10 mouse cellular contexts compared by ENCODE assay signal in the genomic region with DNA sequence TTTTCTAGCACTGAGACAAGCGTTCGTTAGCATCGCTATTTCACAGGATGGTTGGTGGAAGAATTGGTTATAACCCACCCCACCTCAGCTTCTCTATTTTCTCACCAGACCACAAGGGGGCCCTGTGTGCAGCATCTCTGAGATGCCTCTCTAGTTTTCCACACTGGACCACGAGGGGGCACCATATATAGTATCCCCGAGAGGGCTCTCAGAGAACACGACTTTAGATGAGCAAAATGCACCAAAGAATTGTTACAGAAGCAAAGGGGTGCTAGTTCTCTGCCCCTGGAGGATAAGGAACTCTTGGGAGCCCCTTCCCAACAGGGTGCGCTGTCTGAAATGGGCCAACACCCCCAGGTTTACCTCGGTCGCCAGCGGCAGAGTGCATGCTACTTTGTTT. TPM values are rescaled to one million over a fixed set of nuclear protein-coding genes. Genes with fewer than 3 reads are reported as not detected.
DNase-seq lines count a peak whose midpoint lies in the region; ATAC-seq lines count a peak whose summit lies in the region.
"Had no signal": no experiment of that assay in that cellular context is flagged by ENCODE, and none has a peak within 500 bp of the region (broad histone marks: within the 10 kb centered on the region; RNA-seq: fewer than 3 reads in every experiment).

No protein-coding gene starts in this region.

- H3K27me3 ChIP-seq in intestine, embryonic 14.5 days (replicated peaks; ENCODE audit: control insufficient read depth, insufficient read depth, low read length), result no peaks in the 10 kb centered on the region
- H3K27me3 ChIP-seq in intestine, embryonic 16.5 days (replicated peaks; ENCODE audit: control insufficient read depth, insufficient read depth, low read length), result no peaks in the 10 kb centered on the region
- no peaks in the 10 kb centered on the region for H3K27me3 ChIP-seq in embryonic facial prominence, embryonic 14.5 days (replicated peaks; ENCODE audit: control insufficient read depth, insufficient read depth, low read length)
- no peaks in the 10 kb centered on the region for H3K27me3 ChIP-seq in limb, embryonic 10.5 days (ENCODE audit: low read depth, poor library complexity, severe bottlenecking)
- H3K27me3 ChIP-seq: embryonic facial prominence, embryonic 15.5 days; stomach, embryonic 15.5 days had no signal

- no peaks in the 10 kb centered on the region for H3K9me3 ChIP-seq in intestine, embryonic 14.5 days (ENCODE audit: control insufficient read depth, low read length)
- H3K9me3 ChIP-seq in intestine, embryonic 16.5 days (ENCODE audit: control insufficient read depth, low read length), result no peaks in the 10 kb centered on the region
- H3K9me3 ChIP-seq in embryonic facial prominence, embryonic 14.5 days (ENCODE audit: control insufficient read depth, low read length), result no peaks in the 10 kb centered on the region
- H3K9me3 ChIP-seq in limb, embryonic 10.5 days (replicated peaks), result no peaks in the 10 kb centered on the region
- H3K9me3 ChIP-seq: embryonic facial prominence, embryonic 15.5 days; stomach, embryonic 15.5 days had no signal

- H3K27ac ChIP-seq in intestine, embryonic 14.5 days (ENCODE audit: low read depth), result no peak overlapping the region
- H3K27ac ChIP-seq in intestine, embryonic 16.5 days (ENCODE audit: low read length), result no peak overlapping the region
- H3K27ac ChIP-seq in embryonic facial prominence, embryonic 14.5 days (replicated peaks; ENCODE audit: low read depth, low read length), result no peak overlapping the region; the same call in 1 of the 2 replicates
- no peak overlapping the region for H3K27ac ChIP-seq in limb, embryonic 10.5 days
- H3K27ac ChIP-seq: embryonic facial prominence, embryonic 15.5 days; stomach, embryonic 15.5 days had no signal

- WGBS in intestine, embryonic 14.5 days, result 65% methylated on average over 10 of the region's 10 CpGs
- 63% methylated on average over 10 of the region's 10 CpGs for WGBS in intestine, embryonic 16.5 days
- WGBS in embryonic facial prominence, embryonic 14.5 days, result 60% methylated on average over 10 of the region's 10 CpGs
- WGBS in limb, embryonic 10.5 days, result 61% methylated on average over 10 of the region's 10 CpGs

- no peak overlapping the region for H3K4me3 ChIP-seq in intestine, embryonic 14.5 days (ENCODE audit: low read depth, low read length)
- no peak overlapping the region for H3K4me3 ChIP-seq in intestine, embryonic 16.5 days (ENCODE audit: low read length)
- H3K4me3 ChIP-seq in embryonic facial prominence, embryonic 14.5 days (ENCODE audit: low read depth, low read length), result no peak overlapping the region
- no peak overlapping the region for H3K4me3 ChIP-seq in limb, embryonic 10.5 days
- H3K4me3 ChIP-seq: embryonic facial prominence, embryonic 15.5 days; stomach, embryonic 15.5 days had no signal

- H3K4me1 ChIP-seq in intestine, embryonic 14.5 days (replicated peaks; ENCODE audit: control insufficient read depth, insufficient read depth, low read length), result 0 out of 2 replicates have a peak, but pooled peaks cover 3% of the 10 kb centered on the region
- peaks cover 6% of the 10 kb centered on the region; the same call in 1 of the 2 replicates for H3K4me1 ChIP-seq in intestine, embryonic 16.5 days (ENCODE audit: control insufficient read depth, insufficient read depth, low read length)
- peaks cover 3% of the 10 kb centered on the region; the same call in 1 of the 2 replicates for H3K4me1 ChIP-seq in embryonic facial prominence, embryonic 14.5 days (ENCODE audit: control insufficient read depth, insufficient read depth, low read length)
- H3K4me1 ChIP-seq in limb, embryonic 10.5 days, result peaks cover 5% of the 10 kb centered on the region

- no peak overlapping the region for H3K4me2 ChIP-seq in intestine, embryonic 14.5 days (ENCODE audit: low read length)
- no peak overlapping the region for H3K4me2 ChIP-seq in intestine, embryonic 16.5 days (ENCODE audit: low read depth, low read length)
- H3K4me2 ChIP-seq in embryonic facial prominence, embryonic 14.5 days (ENCODE audit: low read depth, low read length), result no peak overlapping the region
- H3K4me2 ChIP-seq: embryonic facial prominence, embryonic 15.5 days; stomach, embryonic 15.5 days had no signal

- ATAC-seq in intestine, embryonic 14.5 days (replicated peaks; ENCODE audit: low FRiP score, low TSS enrichment, low read depth), result no peak
- no peak for ATAC-seq in intestine, embryonic 16.5 days
- ATAC-seq in embryonic facial prominence, embryonic 14.5 days (ENCODE audit: low read depth), result 0 out of 2 replicates have a peak, but pooled peaks have one; percentile 9

- no peaks in the 10 kb centered on the region for H3K36me3 ChIP-seq in intestine, embryonic 14.5 days (ENCODE audit: control insufficient read depth, insufficient read depth, low read length)
- no peaks in the 10 kb centered on the region for H3K36me3 ChIP-seq in intestine, embryonic 16.5 days (ENCODE audit: control insufficient read depth, insufficient read depth, low read length)
- no peaks in the 10 kb centered on the region for H3K36me3 ChIP-seq in embryonic facial prominence, embryonic 14.5 days (ENCODE audit: control insufficient read depth, insufficient read depth, low read length)
- H3K36me3 ChIP-seq in limb, embryonic 10.5 days, result no peaks in the 10 kb centered on the region
- H3K36me3 ChIP-seq: embryonic facial prominence, embryonic 15.5 days; stomach, embryonic 15.5 days had no signal

- DNase-seq in intestine, embryonic 14.5 days (ENCODE audit: low spot score), result peak; percentile 80
- peak; percentile 92 for DNase-seq in adrenal gland, postnatal 14 days
- DNase-seq in embryonic facial prominence, embryonic 14.5 days (ENCODE audit: low spot score), result peak; percentile 68
- peak; percentile 39 for DNase-seq in hindlimb bud, embryonic 11.5 days (ENCODE audit: extremely low spot score, low read depth, low spot score)
- peak; percentile 68 for DNase-seq in limb, embryonic 10.5 days (ENCODE audit: low spot score)
- peak; percentile 79 for DNase-seq in ovary, postnatal 14 days (ENCODE audit: low spot score)
- DNase-seq in thymus, postnatal 10 days (ENCODE audit: low spot score in 2 of 2), result peak; percentile 68 to 92

- H3K9ac ChIP-seq in intestine, embryonic 14.5 days (ENCODE audit: low read length), result no peak overlapping the region
- H3K9ac ChIP-seq in intestine, embryonic 16.5 days (ENCODE audit: low read depth, low read length), result no peak overlapping the region
- H3K9ac ChIP-seq in embryonic facial prominence, embryonic 14.5 days (ENCODE audit: low read depth, low read length), result no peak overlapping the region
- H3K9ac ChIP-seq: embryonic facial prominence, embryonic 15.5 days; stomach, embryonic 15.5 days had no signal

RNA-seq across cellular contexts. Expression of gene Gm17364, which starts 28.9 kb away (rescaled TPM):
- polyA plus RNA-seq in intestine, embryonic 14.5 days (2014; fragmentation: Nextera tagmentation; extraction: Ambion mirVana), result not detected in 2 replicates
- polyA plus RNA-seq in intestine, embryonic 16.5 days (2015; fragmentation: Nextera tagmentation; extraction: Ambion mirVana), result not detected in 2 replicates
- not detected in 2 replicates for total RNA-seq in adrenal gland, postnatal 14 days (2021)
- not detected in 2 replicates for polyA plus RNA-seq in embryonic facial prominence, embryonic 14.5 days (2014; fragmentation: Nextera tagmentation; extraction: Ambion mirVana)
- not detected in 2 replicates for polyA plus RNA-seq in limb, embryonic 10.5 days (2016; fragmentation: Nextera tagmentation; extraction: Ambion mirVana)
- polyA plus RNA-seq: embryonic facial prominence, embryonic 15.5 days; stomach, embryonic 15.5 days had no signal

RNA-seq across cellular contexts. Expression of gene Smim13, which starts 53.1 kb away (rescaled TPM):
- polyA plus RNA-seq in intestine, embryonic 14.5 days (2014; fragmentation: Nextera tagmentation; extraction: Ambion mirVana), result 13.0 TPM in 2 replicates
- polyA plus RNA-seq in intestine, embryonic 16.5 days (2015; fragmentation: Nextera tagmentation; extraction: Ambion mirVana), result 8.5 and 8.7 TPM in 2 replicates
- 14.0 and 15.4 TPM in 2 replicates for total RNA-seq in adrenal gland, postnatal 14 days (2021)
- 16.2 and 19.8 TPM in 2 replicates for polyA plus RNA-seq in embryonic facial prominence, embryonic 14.5 days (2014; fragmentation: Nextera tagmentation; extraction: Ambion mirVana)
- polyA plus RNA-seq in limb, embryonic 10.5 days (2016; fragmentation: Nextera tagmentation; extraction: Ambion mirVana), result 11.6 and 11.8 TPM in 2 replicates

Comparison
In these comparisons a context has a peak if more than half of its experiments do, and no peak if none do; other contexts are left out.
1. DNase-seq: peak in every context shown above with its lines; median percentile 92 in adrenal gland, postnatal 14 days; 80 in intestine, embryonic 14.5 days; 80 in thymus, postnatal 10 days; 79 in ovary, postnatal 14 days; 68 in embryonic facial prominence, embryonic 14.5 days; 68 in limb, embryonic 10.5 days; 39 in hindlimb bud, embryonic 11.5 days.